In the genomic region with DNA sequence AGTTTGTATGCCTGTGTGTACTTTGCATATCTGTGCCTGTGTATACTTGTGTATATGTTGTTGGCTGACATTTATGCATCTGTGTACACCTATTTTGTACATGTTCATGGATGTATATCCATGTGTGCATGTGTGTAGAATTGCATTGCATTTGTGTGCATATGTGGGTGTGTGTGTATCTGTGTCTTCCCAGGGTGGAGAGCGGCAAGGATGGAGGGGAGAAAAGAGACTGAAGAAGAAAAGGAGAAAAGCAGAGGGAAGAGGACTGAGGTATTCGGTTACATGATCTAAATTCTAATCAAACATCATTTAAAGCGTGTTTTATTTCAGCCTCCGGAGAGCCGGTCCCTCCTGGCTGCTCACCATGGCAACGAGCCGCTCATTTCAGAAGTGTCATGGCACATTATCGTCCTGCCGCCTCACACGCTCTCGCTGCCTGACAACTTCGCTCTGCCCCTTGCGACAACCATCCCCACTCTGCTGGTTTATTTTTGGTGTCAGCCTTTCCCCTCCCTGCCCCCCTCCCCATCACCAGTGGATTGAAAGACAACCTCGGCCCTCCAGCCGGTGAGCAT, we compare ENCODE assay signal across 8 mouse cellular contexts. TPM values are rescaled to one million over a fixed set of nuclear protein-coding genes. Genes with fewer than 3 reads are reported as not detected.
DNase-seq lines count a peak whose midpoint lies in the region; ATAC-seq lines count a peak whose summit lies in the region.

No protein-coding gene starts in this region.

- peak; percentile 40 for DNase-seq in cerebellum, adult 11-12 months
- peak; percentile 31 to 34 for DNase-seq in frontal cortex, postnatal 25 days (ENCODE audit: low spot score in 2 of 2)
- peak; percentile 48 for DNase-seq in left cerebral cortex, adult 11 months (ENCODE audit: low spot score)
- peak; percentile 79 for DNase-seq in retina, embryonic 14.5 days (ENCODE audit: low spot score)
- DNase-seq in gastrocnemius, adult 18-20 months (ENCODE audit: low spot score), result no peak
- DNase-seq in kidney, postnatal 14 days, result no peak
- DNase-seq in kidney, postnatal 25 days, result no peak

- ATAC-seq in cerebellum, adult (ENCODE audit: insufficient number of reproducible peaks, low FRiP score, low TSS enrichment), result no peak

RNA-seq across cellular contexts. Expression of a gene that starts 58.6 kb away (rescaled TPM):
- total RNA-seq in gastrocnemius, adult 18-20 months (2021), result 1 to 10 TPM; 4.7 to 6.2 TPM

Comparison
In these comparisons a context has a peak if more than half of its experiments do, and no peak if none do; other contexts are left out.
1. DNase-seq: peak in cerebellum, adult 11-12 months (single experiment), frontal cortex, postnatal 25 days (2 of 2), left cerebral cortex, adult 11 months (single experiment) and retina, embryonic 14.5 days (single experiment); none in gastrocnemius, adult 18-20 months (single experiment), kidney, postnatal 14 days (single experiment) and kidney, postnatal 25 days (0 of 2).